Mouse (Mus musculus) lung, embryonic 14.5 days (tissue): ENCODE results near the gene Mgat4b. TPM values are rescaled to one million over a fixed set of nuclear protein-coding genes. Genes with fewer than 3 reads are reported as not detected.

Experiments
- ATAC-seq: fragments of 200-750 bp; cut with Nextera tagmentation; 2 replicates; pipeline ENCODE4 v1.8.0; 2017; ENCODE audit warnings: mild to moderate bottlenecking, moderate TSS enrichment, moderate library complexity; ENCODE audit not compliant: insufficient read depth
- DNase-seq: peaks from one replicate; pipeline ENCODE4 v3.0.0-alpha.2; 2015
- H3K27ac ChIP-seq: fragments of 300-500 bp; sonication (generic); 2 replicates; pipeline ENCODE4 v1.5.1; 2014; ENCODE audit warnings: low read depth, mild to moderate bottlenecking, moderate library complexity
- H3K27me3 ChIP-seq: fragments of 300-500 bp; sonication (generic); 2 replicates; pipeline ENCODE4 v1.6.1; 2014; ENCODE audit warnings: low read length, control low read depth; ENCODE audit not compliant: insufficient read depth
- H3K36me3 ChIP-seq: fragments of 300-500 bp; sonication (generic); 2 replicates; pipeline ENCODE4 v1.6.1; 2014; ENCODE audit warnings: control low read depth; ENCODE audit not compliant: insufficient read depth
- H3K4me1 ChIP-seq: fragments of 300-500 bp; sonication (generic); 2 replicates; pipeline ENCODE4 v1.6.1; 2014; ENCODE audit warnings: antibody characterized with exemption, control low read depth; ENCODE audit not compliant: insufficient read depth
- H3K4me2 ChIP-seq: fragments of 300-500 bp; sonication (generic); 2 replicates; pipeline ENCODE4 v1.6.1; 2014; ENCODE audit warnings: mild to moderate bottlenecking
- H3K4me3 ChIP-seq: fragments of 300-500 bp; sonication (generic); 2 replicates; pipeline ENCODE4 v1.5.1; 2014; ENCODE audit warnings: low read depth, low read length
- H3K9ac ChIP-seq: fragments of 300-500 bp; sonication (generic); 2 replicates; pipeline ENCODE4 v1.6.1; 2014
- H3K9me3 ChIP-seq: fragments of 300-500 bp; sonication (generic); 2 replicates; pipeline ENCODE4 v1.6.1; 2016; ENCODE audit warnings: low read depth, low read length, control low read depth
- CTCF ChIP-seq: IDR thresholded peaks from 2 replicates; pipeline ENCODE4 v1.5.1; 2016; ENCODE audit warnings: antibody characterized with exemption, low read depth
- WGBS: fragments of 180-500 bp; shearing (Covaris S2); extraction: QIAGEN DNeasy Blood & Tissue Kit; methylation state at CpG from one replicate; pipeline ENCODE4 v1.1.7; 2014; 5-methylcytosine and 5-hydroxymethylcytosine counted together
- polyA plus RNA-seq: library from polyadenylated mRNA; unstranded; fragments of >200 nt; fragmentation: Nextera tagmentation; extraction: Ambion mirVana; gene quantifications from 2 replicates; pipeline ENCODE4 v1.2.1, GENCODE M21; 2014

The Mgat4b gene
- polyA plus RNA-seq, 1 experiment from 2014 or later, result 44.2 TPM

DNA sequence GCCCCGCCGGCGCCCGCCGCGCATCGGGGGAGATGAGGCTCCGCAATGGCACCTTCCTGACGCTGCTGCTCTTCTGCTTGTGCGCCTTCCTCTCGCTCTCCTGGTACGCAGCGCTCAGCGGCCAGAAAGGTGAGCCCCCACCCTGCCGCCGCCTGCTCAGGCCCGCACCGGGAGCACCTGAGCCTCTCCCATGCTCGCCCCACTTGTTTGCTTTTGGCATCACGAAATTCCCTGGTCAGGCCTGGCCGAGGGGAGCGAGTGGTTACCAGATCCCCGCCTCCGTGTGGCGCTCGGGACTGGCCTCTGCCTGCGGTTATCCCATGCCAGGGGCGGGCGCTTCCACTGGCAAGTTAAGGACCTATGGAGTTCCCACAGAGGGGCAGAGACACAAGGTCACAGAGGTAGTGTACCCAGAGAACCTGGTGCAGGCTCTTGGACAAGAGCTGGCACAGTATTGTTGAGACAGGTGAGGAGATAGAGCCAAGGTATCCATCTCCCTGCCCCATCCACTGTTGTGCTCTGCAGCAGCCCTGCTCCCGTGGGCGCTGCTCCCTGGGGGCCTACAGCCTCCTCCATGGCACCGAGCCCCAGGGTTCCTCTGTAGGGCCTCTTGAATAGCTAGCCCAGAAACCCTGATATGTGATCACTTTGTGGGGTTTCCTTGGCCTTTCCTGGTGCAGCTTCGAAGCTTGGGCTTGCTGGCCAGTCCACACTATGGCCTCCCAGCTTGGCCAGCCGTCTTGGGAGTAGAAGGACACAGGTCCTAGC, 15.1 kb downstream of the Mgat4b start:
- WGBS, result 2% methylated on average over 34 of the region's 34 CpGs
- no peak for TF ChIP-seq CTCF
- Histone ChIP-seq H3K9ac (peak overlapping the region; percentile 89), H3K4me2 (peak overlapping the region; percentile 89), H3K4me3 (peak overlapping the region; percentile 87), H3K36me3 (0 out of 2 replicates have a peak, but pooled peaks cover 3% of the 10 kb centered on the region), H3K9me3 (no peaks in the 10 kb centered on the region), H3K4me1 (peaks cover 21% of the 10 kb centered on the region), H3K27me3 (no peaks in the 10 kb centered on the region), H3K27ac (peak overlapping the region; percentile 89)
- ATAC-seq (peak; percentile 29), DNase-seq (peak; percentile 62)

DNA sequence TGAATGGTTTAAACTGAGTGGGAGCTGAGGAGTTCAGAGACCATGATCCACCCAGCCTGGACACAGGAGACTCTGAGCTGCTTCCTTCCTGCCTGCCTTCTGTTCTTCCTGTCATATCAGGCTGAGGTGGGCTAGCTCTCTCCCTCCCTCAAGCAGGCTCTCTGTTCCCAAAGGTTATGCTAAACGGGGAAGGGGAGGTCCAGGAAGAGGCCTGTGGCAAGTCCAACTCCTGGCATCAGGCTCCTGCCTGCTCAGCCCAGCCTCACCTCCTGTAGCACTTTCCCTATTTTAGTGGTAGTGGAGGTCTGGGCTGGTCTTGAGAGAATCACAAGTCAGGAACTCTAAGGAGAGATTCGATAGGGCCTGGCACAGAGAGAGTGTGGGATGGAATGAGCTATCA, 15.7 kb downstream of the Mgat4b start:
- 24% methylated on average over 2 of the region's 2 CpGs for WGBS
- Histone ChIP-seq H3K4me2 (peak overlapping the region; percentile 89), H3K27me3 (no peaks in the 10 kb centered on the region), H3K27ac (peak overlapping the region; percentile 89; the same call in 1 of the 2 replicates), H3K9ac (peak overlapping the region; percentile 89), H3K36me3 (0 out of 2 replicates have a peak, but pooled peaks cover 5% of the 10 kb centered on the region), H3K4me1 (peaks cover 24% of the 10 kb centered on the region), H3K4me3 (peak overlapping the region; percentile 87), H3K9me3 (no peaks in the 10 kb centered on the region)
- DNase-seq (no peak), ATAC-seq (no peak)
- no peak for TF ChIP-seq CTCF

- no peak for ATAC-seq
- H3K9ac ChIP-seq, result no peak overlapping the region; the same call in 1 of the 2 replicates
These were observed 16.5 kb downstream of the Mgat4b start for GRCm38 (mm10) chr11:50227226-50227625.

DNA sequence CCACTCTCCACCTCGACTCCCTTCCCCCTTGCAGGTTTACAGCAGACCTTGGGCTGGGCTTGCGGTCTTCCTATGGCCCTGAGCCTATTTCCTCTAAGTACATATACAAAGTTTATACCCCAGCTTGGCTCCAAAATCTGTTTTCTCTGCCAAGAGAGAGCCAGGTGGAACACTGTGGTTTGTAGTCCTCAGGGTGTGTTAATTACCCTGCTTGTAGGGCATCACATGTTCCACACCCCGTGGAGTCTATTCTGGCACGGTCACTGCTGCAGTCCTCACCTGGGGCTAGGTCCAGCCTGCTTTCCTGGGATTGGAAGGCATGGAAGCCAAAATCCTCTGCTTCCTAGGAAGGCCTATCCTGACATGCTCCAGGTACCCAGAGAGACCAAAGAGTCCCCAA, 17.0 kb downstream of the Mgat4b start:
- no peak for TF ChIP-seq CTCF
- Histone ChIP-seq H3K27ac (no peak overlapping the region), H3K4me3 (no peak overlapping the region), H3K36me3 (peaks cover 19% of the 10 kb centered on the region), H3K9ac (no peak overlapping the region), H3K9me3 (no peaks in the 10 kb centered on the region), H3K4me1 (peaks cover 24% of the 10 kb centered on the region), H3K4me2 (peak overlapping the region; percentile 89; the same call in 1 of the 2 replicates), H3K27me3 (no peaks in the 10 kb centered on the region)
- 83% methylated on average over 4 of the region's 4 CpGs for WGBS
- DNase-seq (no peak), ATAC-seq (no peak)

More at GRCm38 (mm10) chr11:50227226-50227625, 16.5 kb downstream of the Mgat4b start:
- Histone ChIP-seq H3K36me3 (peaks cover 13% of the 10 kb centered on the region), H3K4me3 (peak overlapping the region; percentile 87; the same call in 1 of the 2 replicates), H3K27ac (peak overlapping the region; percentile 40; the same call in 1 of the 2 replicates), H3K9me3 (no peaks in the 10 kb centered on the region), H3K27me3 (no peaks in the 10 kb centered on the region), H3K4me1 (peaks cover 24% of the 10 kb centered on the region), H3K4me2 (peak overlapping the region; percentile 89)
- DNase-seq, result no peak
- WGBS, result 77% methylated on average over 3 of the region's 3 CpGs
- TF ChIP-seq CTCF, result no peak

DNA sequence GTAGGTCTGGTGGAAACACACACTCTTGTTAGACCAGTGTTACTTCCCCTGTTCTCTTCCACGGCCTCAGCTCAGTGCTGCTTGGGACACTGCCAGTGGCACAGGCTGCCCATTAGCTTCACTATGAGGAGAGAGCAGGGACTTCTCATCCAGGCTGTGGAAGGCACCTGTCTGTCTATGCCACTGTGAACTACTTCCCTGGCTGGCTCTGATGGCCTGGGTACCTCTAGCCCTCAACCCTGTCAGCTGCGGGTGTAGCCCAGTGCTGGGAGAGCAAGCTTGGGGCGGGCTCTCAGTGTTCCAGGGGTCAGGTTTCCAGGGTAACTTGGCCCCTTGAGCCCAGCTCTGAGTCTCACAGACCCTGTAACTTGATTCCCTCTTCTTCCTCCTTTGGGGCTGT, 18.1 kb downstream of the Mgat4b start:
- Histone ChIP-seq H3K9ac (0 out of 2 replicates have a peak overlapping the region, but pooled peaks have one; percentile 9), H3K4me3 (no peak overlapping the region), H3K4me1 (peaks cover 24% of the 10 kb centered on the region), H3K27me3 (no peaks in the 10 kb centered on the region), H3K36me3 (peaks cover 29% of the 10 kb centered on the region), H3K27ac (no peak overlapping the region), H3K4me2 (no peak overlapping the region), H3K9me3 (no peaks in the 10 kb centered on the region)
- WGBS, result 22% methylated on average over 3 of the region's 3 CpGs
- DNase-seq, result no peak
- no peak for TF ChIP-seq CTCF
- ATAC-seq, result no peak

DNA sequence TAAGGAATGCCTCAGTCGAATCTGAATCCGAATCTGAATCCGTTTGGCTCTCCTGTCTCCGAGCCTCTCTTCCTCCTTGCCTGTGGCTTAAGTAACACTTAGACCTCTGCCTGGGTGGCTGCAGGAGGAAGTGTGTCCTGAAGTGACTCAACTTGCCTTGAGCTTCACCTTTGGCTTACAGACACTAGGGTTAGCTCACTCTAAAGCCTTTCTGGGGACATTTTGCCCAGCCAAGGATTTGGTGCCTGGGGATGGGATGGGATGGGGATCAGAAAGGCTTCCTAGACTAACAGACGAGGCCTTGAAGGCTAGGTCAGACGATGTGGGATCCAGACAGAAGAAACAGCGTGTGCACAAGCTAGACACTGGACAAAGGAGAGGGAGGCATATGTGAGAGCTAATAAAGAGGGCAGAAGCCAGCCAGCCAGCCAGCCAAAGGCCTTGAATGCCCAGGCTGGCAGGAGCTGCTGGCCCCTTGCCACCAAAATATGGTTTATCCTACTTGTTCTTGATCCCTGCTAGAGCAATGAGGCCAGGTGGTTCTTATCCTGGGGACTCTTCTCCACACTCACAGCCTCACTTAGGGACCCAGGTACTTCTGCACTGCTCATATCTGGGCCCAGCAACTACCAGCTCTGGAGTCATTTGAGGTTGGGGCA, 18.7 kb downstream of the Mgat4b start:
- Histone ChIP-seq H3K4me3 (no peak overlapping the region), H3K27ac (no peak overlapping the region), H3K4me1 (peaks cover 24% of the 10 kb centered on the region), H3K9ac (no peak overlapping the region), H3K9me3 (no peaks in the 10 kb centered on the region), H3K27me3 (no peaks in the 10 kb centered on the region), H3K4me2 (no peak overlapping the region), H3K36me3 (peaks cover 35% of the 10 kb centered on the region)
- no peak for TF ChIP-seq CTCF
- WGBS, result 47% methylated on average over 7 of the region's 7 CpGs
- no peak for ATAC-seq
- no peak for DNase-seq
